Mouse (Mus musculus): ENCODE results near the gene Angpt4.
A peak's percentile ranks its signal among the peaks of the same experiment; 100 is the strongest.

Gene Angpt4

GRCm38 (mm10) chr2:151980355-151980693, 69.3 kb downstream of the Angpt4 start:
- no peak for DNase-seq (ENCODE audit: extremely low spot score, low spot score)

GRCm38 (mm10) chr2:151981268-151981667, 70.3 kb downstream of the Angpt4 start:
- no peak for DNase-seq (ENCODE audit: extremely low spot score, low spot score)

- no peak for DNase-seq (ENCODE audit: extremely low spot score, low spot score)
Observed at GRCm38 (mm10) chr2:151982476-151982875, 71.5 kb downstream of the Angpt4 start.

- no peak for DNase-seq (ENCODE audit: extremely low spot score, low spot score)
Observed at GRCm38 (mm10) chr2:151984019-151984418, 73.0 kb downstream of the Angpt4 start.

GRCm38 (mm10) chr2:151985426-151986172, 74.6 kb downstream of the Angpt4 start:
- no peak for DNase-seq (ENCODE audit: extremely low spot score, low spot score)

DNA sequence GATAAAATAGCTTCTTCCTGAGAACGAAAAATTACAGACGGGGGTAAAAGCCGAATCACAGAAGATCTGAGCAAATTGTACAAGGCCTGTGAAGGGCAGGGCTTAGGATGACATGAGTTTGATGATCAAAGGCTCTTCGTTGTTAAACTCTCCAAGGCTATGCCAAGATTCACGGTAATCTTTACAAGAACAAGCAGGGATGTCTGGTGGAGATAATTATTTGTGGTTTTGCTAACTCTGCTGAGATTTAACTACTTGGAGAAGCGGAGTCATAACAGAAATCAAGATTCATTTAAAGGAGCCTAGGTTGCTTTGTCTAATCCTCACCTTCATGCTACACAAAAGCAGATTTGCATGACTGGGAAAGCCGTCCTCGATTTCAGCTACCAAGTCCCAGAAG, 75.9 kb downstream of the Angpt4 start:
- DNase-seq (ENCODE audit: extremely low spot score, low spot score), result no peak

GRCm38 (mm10) chr2:151988978-151989377, 78.0 kb downstream of the Angpt4 start:
- no peak for DNase-seq (ENCODE audit: extremely low spot score, low spot score)

GRCm38 (mm10) chr2:151990985-151991394, 80.0 kb downstream of the Angpt4 start:
- no peak for DNase-seq (ENCODE audit: extremely low spot score, low spot score)

DNA sequence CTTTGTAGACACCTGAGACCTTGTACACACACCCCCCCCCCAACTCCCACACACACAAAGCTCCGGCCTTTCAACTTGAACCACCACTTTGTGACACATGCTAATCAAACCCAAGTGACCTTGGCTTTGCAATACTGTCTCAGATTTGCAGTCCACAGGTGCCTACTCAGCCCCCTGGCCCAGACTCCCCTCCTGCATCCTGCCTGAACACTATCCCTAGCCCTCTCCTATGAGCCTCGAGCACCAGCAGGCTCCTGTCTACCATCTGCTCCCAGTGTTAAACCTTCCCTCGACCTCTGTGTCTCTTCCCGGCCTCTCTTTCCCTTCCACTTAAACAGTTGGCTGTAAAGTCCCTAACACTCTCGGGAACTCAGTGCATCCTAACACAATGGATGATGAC, 80.4 kb downstream of the Angpt4 start:
- no peak for DNase-seq (ENCODE audit: extremely low spot score, low spot score)

DNA sequence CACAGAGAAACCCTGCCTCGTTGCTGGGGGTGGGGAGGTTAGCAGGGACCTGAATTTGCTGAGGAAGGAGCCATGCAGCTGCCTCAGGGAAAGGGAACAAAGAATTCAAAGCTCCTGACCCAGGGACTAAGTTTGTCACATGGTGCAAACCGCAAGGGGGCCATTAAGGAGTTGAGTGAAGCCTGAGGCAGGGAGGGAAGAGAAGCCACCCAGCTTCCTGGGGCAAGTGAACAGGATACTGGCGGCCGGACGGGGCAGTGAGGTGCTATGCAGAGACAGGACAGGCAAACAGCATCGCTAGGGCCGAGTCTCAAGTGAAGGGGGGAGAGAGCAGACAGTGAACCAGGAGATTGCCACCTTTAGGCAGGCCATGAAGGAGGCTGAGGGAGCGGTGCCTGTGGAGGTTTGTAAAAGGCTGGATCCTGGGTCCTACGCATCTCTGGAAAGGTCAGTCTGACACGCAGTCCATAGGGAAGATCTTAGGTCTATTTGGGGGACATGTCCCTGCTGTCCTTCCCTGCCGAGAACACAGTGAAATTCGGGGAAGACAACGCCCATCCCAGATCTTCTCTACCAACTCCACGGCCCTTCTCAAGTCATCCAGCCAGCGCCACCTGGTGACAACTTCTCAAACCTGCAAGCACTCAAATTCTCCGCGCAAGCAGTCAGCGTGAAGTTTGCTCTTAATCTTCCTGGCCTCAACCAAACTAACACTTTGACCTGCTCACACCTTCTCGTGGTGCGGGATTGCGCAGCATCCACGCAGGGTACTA, 83.5 kb downstream of the Angpt4 start:
- DNase-seq (ENCODE audit: extremely low spot score, low spot score), result peak; percentile 82

All from neural tube, embryonic 10.5 days (tissue).